Mouse (Mus musculus) cerebellum, adult 9-10 months (tissue): Measurements from ENCODE around the gene Pla2g2f.

Experiments
- DNase-seq: peaks from one replicate; pipeline ENCODE4 v3.0.0; 2022

The Pla2g2f gene

GRCm38 (mm10) chr4:138755983-138756382, 1.4 kb downstream of the Pla2g2f start:
- DNase-seq, result no peak

GRCm38 (mm10) chr4:138755439-138755838, 2.0 kb downstream of the Pla2g2f start:
- DNase-seq, result no peak

- no peak for DNase-seq
Measured at GRCm38 (mm10) chr4:138754432-138754831, 3.0 kb downstream of the Pla2g2f start.

GRCm38 (mm10) chr4:138753608-138754007, 3.8 kb downstream of the Pla2g2f start:
- no peak for DNase-seq

GRCm38 (mm10) chr4:138752603-138753002, 4.8 kb downstream of the Pla2g2f start:
- DNase-seq, result no peak

GRCm38 (mm10) chr4:138748369-138749072, 8.9 kb downstream of the Pla2g2f start:
- DNase-seq, result peak; percentile 68

GRCm38 (mm10) chr4:138747851-138748250, 9.6 kb downstream of the Pla2g2f start:
- no peak for DNase-seq

- no peak for DNase-seq
Measured at GRCm38 (mm10) chr4:138746866-138747265, 10.6 kb downstream of the Pla2g2f start.

GRCm38 (mm10) chr4:138745884-138746283, 11.5 kb downstream of the Pla2g2f start:
- DNase-seq, result no peak

- peak; percentile 43 for DNase-seq
Measured at GRCm38 (mm10) chr4:138739136-138739851, 18.1 kb downstream of the Pla2g2f start.

GRCm38 (mm10) chr4:138737031-138737430, 20.4 kb downstream of the Pla2g2f start, which contains the start of gene Ubxn10:
Gene Ubxn10, minus strand, starts transcription at chr4:138737167.
- DNase-seq, result no peak

- DNase-seq, result no peak
Measured at GRCm38 (mm10) chr4:138734863-138735262, 22.6 kb downstream of the Pla2g2f start.

- no peak for DNase-seq
Measured at GRCm38 (mm10) chr4:138734105-138734504, 23.3 kb downstream of the Pla2g2f start.

- no peak for DNase-seq
Measured at GRCm38 (mm10) chr4:138729018-138729703, 28.3 kb downstream of the Pla2g2f start.

GRCm38 (mm10) chr4:138725751-138726150, 31.7 kb downstream of the Pla2g2f start:
- DNase-seq, result no peak

GRCm38 (mm10) chr4:138725127-138725461, 32.3 kb downstream of the Pla2g2f start:
- DNase-seq, result peak; percentile 44

GRCm38 (mm10) chr4:138724354-138725126, 32.9 kb downstream of the Pla2g2f start, which contains the start of gene Pla2g2c:
Gene Pla2g2c, plus strand, starts transcription at chr4:138724792.
- no peak for DNase-seq

GRCm38 (mm10) chr4:138723493-138724281, 33.7 kb downstream of the Pla2g2f start:
- DNase-seq, result no peak

GRCm38 (mm10) chr4:138719264-138719596, 38.2 kb downstream of the Pla2g2f start:
- DNase-seq, result no peak

- no peak for DNase-seq
Measured at GRCm38 (mm10) chr4:138718586-138719263, 38.7 kb downstream of the Pla2g2f start.

- no peak for DNase-seq
Measured at GRCm38 (mm10) chr4:138716697-138717096, 40.7 kb downstream of the Pla2g2f start.

- no peak for DNase-seq
Measured at GRCm38 (mm10) chr4:138714186-138714585, 43.2 kb downstream of the Pla2g2f start.
